Mouse (Mus musculus): Measurements from ENCODE around the gene Ncapg2.

DNA sequence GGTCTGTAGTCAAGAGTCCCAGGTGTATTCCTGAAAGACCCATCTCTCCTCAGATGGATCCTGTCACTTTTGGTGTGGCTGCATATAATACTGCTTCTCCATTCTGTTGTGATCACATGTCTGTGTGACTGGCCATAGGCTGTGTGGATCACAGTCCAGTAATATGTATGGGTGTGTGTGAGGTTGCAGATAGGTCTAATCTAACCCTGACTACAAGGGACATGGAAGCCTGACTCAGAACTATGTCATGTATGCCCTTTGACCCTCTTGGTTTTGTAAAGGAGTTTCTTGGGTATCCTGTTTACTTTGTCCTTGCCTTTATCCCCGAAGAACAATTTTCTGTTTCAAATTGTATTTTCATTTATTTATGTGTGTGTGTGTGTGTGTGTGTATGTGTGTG, 107.3 kb downstream of the Ncapg2 start:
- TF ChIP-seq CTCF (IDR thresholded peaks at IDR 0.05; ENCODE audit: extremely low read depth, insufficient read length, insufficient replicate concordance, low read depth, low read length): no peak
- TF ChIP-seq POLR2A (IDR thresholded peaks at IDR 0.05; ENCODE audit: low read depth, low read length): no peak
